Mouse (Mus musculus) mouse trophoblast stem cell (cell line): ENCODE data around the gene Olfr1080.
"Not testable (repeated sequence)": the region's sequence is repeated elsewhere in the genome, so short reads cannot be mapped to it uniquely, and the experiment has no call there.

Experiments
- in situ Hi-C, 2 experiments: fragments of 300-500 bp; cut with MseI, MboI; formaldehyde crosslinking; loops; 2 replicates in 1 of 2; 3 replicates in 1 of 2; pipeline ENCODE4 v1.15.1; 2025

Gene Olfr1080

DNA sequence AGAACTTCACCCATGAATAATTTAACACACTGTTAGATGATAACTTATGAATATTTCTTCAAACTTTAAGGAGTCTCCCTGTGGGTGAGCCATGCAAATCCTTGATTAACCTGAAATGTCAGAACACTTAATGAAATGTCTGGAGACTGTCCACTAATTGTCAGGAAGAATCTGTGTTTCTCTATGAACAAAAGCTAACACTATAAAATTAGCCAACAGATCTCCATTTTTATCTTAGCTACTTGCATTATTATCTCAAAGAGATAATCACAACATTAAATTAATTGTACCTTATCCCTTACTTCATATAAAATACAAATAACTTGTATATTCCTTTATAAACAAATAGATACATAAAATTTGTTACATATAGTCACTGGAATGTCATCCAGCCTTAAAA lies at the start of gene Olfr1080:
TSS of gene Olfr1080 (minus strand) at position 101 of the 400 bp plus-strand sequence.
- in situ Hi-C loops, result not testable (repeated sequence)

- in situ Hi-C loops, result not testable (repeated sequence)
These were observed 40.8 kb upstream of the Olfr1080 start, which contains the start of gene Olfr1082 for GRCm38 (mm10) chr2:86598866-86599265. TSS of gene Olfr1082 (minus strand) at chr2:86598966.

GRCm38 (mm10) chr2:86542380-86542779 lies 15.7 kb downstream of the Olfr1080 start, which contains the start of gene Olfr1079:
TSS of gene Olfr1079 (minus strand) at chr2:86542480.
- in situ Hi-C loops, result no loop called here

GRCm38 (mm10) chr2:86530991-86531390 lies 27.0 kb downstream of the Olfr1080 start:
- in situ Hi-C loops, result no loop called here

DNA sequence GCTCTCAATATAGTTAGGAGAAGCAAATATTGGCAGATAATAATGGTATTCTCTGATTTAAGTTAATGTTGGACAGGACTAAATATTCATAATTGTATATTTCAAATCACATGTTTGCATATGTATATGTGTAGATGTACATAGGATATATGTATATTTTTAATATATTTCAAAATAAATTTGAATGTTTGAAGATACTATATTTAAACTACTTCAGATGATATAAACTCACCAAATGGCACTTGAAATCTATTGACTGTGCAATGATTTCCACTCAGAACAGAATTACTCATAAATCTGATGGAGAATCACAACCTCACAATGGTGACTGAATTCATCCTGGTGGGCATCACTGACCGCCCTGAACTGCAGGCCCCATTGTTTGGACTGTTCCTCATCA lies 49.9 kb downstream of the Olfr1080 start, which contains the start of gene Olfr1076:
TSS of gene Olfr1076 (plus strand) at position 301 of the 400 bp plus-strand sequence.
- in situ Hi-C loops, result no loop called here
